Mouse (Mus musculus) left cerebral cortex, adult 2 months (tissue): Measurements from ENCODE around the gene Gm4027. TPM values are rescaled to one million over a fixed set of nuclear protein-coding genes. Genes with fewer than 3 reads are reported as not detected.
"Not testable (repeated sequence)": the region's sequence is repeated elsewhere in the genome, so short reads cannot be mapped to it uniquely, and the experiment has no call there.

Experiments
- DNase-seq, 2 experiments: peaks; one replicate each; pipeline ENCODE4 v3.0.0; 2021 to 2022; ENCODE audit warnings: low spot score in 2 of 2, mixed read lengths in 1 of 2; ENCODE audit errors: extremely low spot score in 1 of 2
- H3K27ac ChIP-seq: fragments of 200-600 bp; 2 replicates; pipeline ENCODE4 v1.8.1; 2022
- H3K4me3 ChIP-seq: fragments of 200-600 bp; 2 replicates; pipeline ENCODE4 v1.8.1; 2022
- intact Hi-C: fragments of 180-260 bp; cut with DNase I; formaldehyde crosslinking; loops from one replicate; pipeline ENCODE4 v1.15.1; 2025
- long read RNA-seq, 2 experiments: library from polyadenylated mRNA; stranded (forward); transcript quantifications; one replicate each; pipeline ENCODE4 v2.0.0; 2021; ENCODE audit warnings: borderline mapping rate in 2 of 2
- total RNA-seq, 2 experiments: library from RNA; stranded (reverse); gene quantifications; 2 replicates each; pipeline ENCODE4 v1.2.3; 2021

The Gm4027 gene
- total RNA-seq, result not detected
- long read RNA-seq, experiment 1, result 0 reads
- long read RNA-seq, experiment 2, result 0 reads

GRCm38 (mm10) chr12:87618569-87618968, at the start of gene Gm4027:
TSS of gene Gm4027 (plus strand) at chr12:87618869.
- H3K27ac ChIP-seq, H3K4me3 ChIP-seq, DNase-seq, intact Hi-C loops: not testable (repeated sequence)

- H3K4me3 ChIP-seq, DNase-seq, H3K27ac ChIP-seq, intact Hi-C loops: not testable (repeated sequence)
These were observed 17.3 kb upstream of the Gm4027 start for GRCm38 (mm10) chr12:87601388-87601787.

DNA sequence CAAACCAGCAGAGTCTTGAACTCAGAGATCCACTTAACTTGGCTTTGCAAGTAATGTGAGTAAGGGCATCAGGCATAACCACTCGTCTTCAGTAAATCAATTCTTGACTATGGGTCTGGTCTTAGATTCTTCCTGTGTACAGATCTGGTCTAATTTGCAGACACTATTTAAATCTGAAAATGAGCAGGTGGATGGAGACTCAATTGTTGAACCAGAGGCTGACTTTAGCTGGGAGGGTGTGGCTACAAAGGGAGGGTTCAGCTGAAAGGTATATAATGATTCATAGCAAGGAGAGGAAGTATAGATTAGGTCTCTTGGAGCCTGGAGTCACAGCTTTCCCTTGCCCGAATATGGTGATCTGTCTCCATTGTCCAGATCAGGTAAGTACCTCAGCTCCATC, 16.3 kb upstream of the Gm4027 start, which contains the start of gene Oog1:
Gene Oog1, plus strand, starts transcription at position 301 of the 400 bp plus-strand sequence.
- H3K4me3 ChIP-seq, intact Hi-C loops, DNase-seq, H3K27ac ChIP-seq: not testable (repeated sequence)

- intact Hi-C loops, DNase-seq, H3K4me3 ChIP-seq, H3K27ac ChIP-seq: not testable (repeated sequence)
These were observed 25.9 kb downstream of the Gm4027 start, which contains the start of gene Gm16381 for GRCm38 (mm10) chr12:87644520-87644919. TSS of gene Gm16381 (minus strand) at chr12:87644620.

- H3K4me3 ChIP-seq, H3K27ac ChIP-seq, DNase-seq, intact Hi-C loops: not testable (repeated sequence)
These were observed 34.4 kb downstream of the Gm4027 start for GRCm38 (mm10) chr12:87652916-87653703.

Other genes with a start within 250 kb of the Gm4027 start
- 10 to 100 TPM; 32.4 to 33.0 TPM for gene Sptlc2, start 230.5 kb upstream of the Gm4027 start, total RNA-seq
- 10 to 100 TPM; 85.9 to 91.9 TPM for gene Slirp, start 175.0 kb upstream of the Gm4027 start, total RNA-seq
- gene Alkbh1, start 174.9 kb upstream of the Gm4027 start, total RNA-seq, result 10 to 100 TPM; 19.0 to 19.6 TPM
- gene Snw1, start 146.6 kb upstream of the Gm4027 start, total RNA-seq, result 10 to 100 TPM; 63.2 to 73.1 TPM
- not detected for gene Gm5788, start 124.1 kb upstream of the Gm4027 start, total RNA-seq
- not detected for gene Gm8300, start 104.6 kb upstream of the Gm4027 start, total RNA-seq
- gene Oog1, start 16.2 kb upstream of the Gm4027 start, total RNA-seq, result not detected
- not detected for gene Gm16381, start 25.8 kb downstream of the Gm4027 start, total RNA-seq
- not detected for gene Gm21319, start 156.9 kb downstream of the Gm4027 start, total RNA-seq
- not detected for gene Gm21936, start 176.6 kb downstream of the Gm4027 start, total RNA-seq
- not detected for gene BB287469, start 197.7 kb downstream of the Gm4027 start, total RNA-seq
- not detected for gene Gm2001, start 223.5 kb downstream of the Gm4027 start, total RNA-seq